Mouse (Mus musculus) adrenal gland, adult (tissue): ENCODE results near the gene Gfod1.

Experiments used
- DNase-seq, 2 experiments: peaks; one replicate each; pipeline ENCODE4 v3.0.0; 2022 to 2023; ENCODE audit warnings: low spot score in 1 of 2; ENCODE audit not compliant: inconsistent age in 2 of 2

Gene Gfod1

GRCm38 (mm10) chr13:43172036-43172713 is 131.8 kb downstream of the Gfod1 start:
- DNase-seq, result peak in 1 of 2 experiments; percentile 72

GRCm38 (mm10) chr13:43171020-43171710 is 132.8 kb downstream of the Gfod1 start, which contains the start of gene Tbc1d7:
TSS of gene Tbc1d7 (minus strand) at chr13:43171501.
- DNase-seq, result peak; percentile 98 to 99

GRCm38 (mm10) chr13:43167721-43168120 is 136.3 kb downstream of the Gfod1 start:
- no peak for DNase-seq

DNA sequence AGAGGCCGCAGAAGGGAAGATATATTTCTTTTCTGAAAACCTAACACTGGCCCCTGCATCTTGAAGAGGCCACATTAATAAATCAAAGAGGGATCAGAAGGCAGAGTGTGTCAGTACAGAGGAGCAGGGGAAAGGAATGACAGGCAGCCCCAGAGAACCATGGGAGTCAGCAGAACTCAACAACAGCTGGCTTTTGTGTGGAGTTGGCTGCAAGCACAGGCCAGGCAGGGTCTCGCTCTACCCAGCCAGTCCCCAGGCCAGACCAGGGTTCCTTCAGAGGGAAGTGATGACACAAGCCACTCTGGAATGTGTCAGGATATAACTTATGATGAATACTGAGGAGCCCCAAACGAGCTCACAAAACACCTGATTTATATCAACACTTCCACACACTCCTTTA is 144.5 kb downstream of the Gfod1 start:
- peak in 1 of 2 experiments; percentile 55 for DNase-seq

DNA sequence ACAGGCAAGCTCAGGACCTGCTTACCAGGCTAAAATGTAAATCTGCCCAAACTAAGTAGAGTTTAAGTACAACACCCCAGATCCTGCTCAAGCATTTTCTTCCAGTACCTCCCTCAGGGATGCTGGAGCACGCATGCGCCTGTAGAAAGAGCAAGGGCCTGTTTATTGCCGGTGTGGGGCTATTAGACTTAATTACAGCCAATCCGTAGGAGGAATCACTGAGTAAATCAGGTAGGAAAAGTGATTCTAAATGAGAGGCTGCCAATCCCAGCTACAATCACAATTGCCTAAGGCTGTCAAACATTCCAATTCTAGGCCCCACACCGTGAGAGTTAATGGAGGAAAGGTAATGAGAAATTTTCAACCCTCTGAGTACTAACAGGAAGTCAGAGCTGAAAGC is 145.7 kb downstream of the Gfod1 start:
- DNase-seq, result no peak

DNA sequence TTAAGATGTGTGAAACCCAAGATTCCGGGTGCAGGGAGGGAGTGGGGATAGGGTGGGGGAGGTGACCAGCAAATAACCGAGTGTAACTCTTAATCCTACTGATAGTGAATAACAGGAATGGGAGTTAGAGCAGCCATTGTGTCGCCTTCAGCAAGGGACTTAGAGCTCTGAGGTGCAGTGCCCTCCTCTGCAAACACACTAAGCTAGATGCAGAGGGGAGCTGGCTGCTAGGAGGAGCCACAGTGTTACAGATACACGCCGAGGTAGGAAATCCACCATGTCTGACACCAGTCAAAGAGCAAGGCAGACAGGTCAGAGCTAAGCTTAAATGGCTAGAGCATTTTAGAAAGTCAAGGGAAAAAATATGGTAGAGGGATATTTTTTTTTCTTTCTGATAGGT is 146.6 kb downstream of the Gfod1 start:
- DNase-seq, result no peak

DNA sequence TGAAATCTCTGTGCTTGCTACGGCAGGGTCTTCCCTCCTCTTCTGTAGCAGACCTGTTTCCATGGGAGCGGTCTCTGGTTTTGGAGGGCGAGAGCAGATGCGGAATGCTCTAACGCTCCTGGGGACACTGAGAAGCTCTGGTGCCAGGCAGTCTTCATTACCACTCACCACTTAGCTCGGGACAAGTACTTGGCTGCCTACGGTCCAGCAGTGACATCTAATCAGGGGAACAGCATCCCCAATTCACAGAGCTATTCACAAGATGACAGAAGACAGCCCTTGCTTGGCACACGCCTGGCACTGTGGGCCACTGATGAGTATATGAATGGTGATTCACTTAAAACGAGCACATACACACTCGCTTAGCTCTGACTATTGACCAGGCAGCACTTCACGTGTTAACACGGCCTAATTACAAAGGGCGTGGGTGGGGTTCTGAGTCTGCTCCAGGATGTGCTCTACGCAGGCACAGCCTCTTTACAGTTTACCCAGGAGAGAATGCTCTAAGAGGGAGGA is 151.9 kb downstream of the Gfod1 start:
- peak in 1 of 2 experiments; percentile 43 for DNase-seq

- peak in 1 of 2 experiments; percentile 53 for DNase-seq
Measured at GRCm38 (mm10) chr13:43149661-43150060, 154.3 kb downstream of the Gfod1 start.

- no peak for DNase-seq
Measured at GRCm38 (mm10) chr13:43148692-43149091, 155.3 kb downstream of the Gfod1 start.

DNA sequence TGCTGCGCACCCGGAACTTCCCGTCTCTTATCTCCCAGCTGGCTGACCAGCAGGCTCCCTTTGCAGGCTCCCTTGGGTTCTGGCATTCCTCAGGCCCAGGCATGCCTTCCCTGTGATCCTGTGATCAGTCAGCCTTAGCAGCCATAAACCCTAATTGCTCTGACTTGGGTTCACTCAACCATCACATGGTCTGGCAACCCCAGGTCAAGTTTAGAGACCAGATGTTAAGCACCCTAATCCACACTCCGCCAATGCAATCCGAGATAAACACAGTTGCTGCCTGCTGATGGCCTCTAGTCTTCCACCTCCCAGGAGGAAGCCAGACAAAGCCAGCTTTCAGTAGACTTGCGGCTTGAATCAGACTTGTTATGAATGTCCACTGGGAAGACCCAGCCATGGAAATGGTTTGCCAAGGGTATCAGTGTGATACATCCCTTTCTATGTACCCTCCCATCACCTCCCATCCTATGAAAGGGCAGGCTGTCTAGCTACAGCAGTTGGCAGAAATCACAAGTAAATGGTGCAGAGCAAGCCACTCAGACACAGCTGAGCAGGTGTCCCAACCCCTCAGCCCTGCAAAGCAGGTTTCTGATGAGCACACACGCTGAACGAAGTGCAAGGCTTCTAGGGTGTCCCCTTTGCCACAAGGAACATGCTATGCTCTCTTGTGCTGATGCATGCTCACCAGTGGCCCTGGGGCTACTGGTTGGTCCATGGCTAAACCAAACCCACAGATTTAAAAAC is 157.3 kb downstream of the Gfod1 start:
- DNase-seq, result no peak
